Mouse (Mus musculus): Measurements from ENCODE around the gene Gm49776.

DNA sequence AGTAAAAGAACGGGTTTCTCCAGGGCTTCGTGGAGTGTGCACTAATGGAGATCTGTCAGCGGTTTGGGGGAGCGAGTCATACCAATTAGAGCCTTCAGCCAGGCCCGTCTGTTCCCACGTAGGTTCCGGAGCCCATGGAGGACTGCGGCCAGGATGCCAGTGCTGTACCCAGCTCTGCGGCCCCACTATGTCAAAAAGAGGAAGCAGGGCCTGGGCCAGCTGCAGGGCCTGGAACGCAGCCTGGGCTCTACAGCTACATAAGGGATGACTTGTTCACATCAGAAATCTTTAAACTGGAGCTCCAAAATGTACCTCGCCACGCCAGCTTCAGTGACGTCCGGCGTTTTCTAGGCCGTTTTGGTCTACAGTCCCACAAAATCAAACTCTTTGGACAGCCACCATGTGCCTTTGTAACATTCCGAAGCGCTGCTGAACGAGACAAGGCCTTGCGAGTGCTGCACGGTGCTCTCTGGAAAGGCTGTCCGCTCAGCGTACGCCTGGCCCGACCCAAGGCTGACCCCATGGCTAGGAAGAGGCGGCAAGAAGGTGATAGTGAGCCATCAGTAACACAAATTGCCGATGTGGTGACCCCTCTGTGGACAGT lies 8.7 kb downstream of the Gm49776 start:
- TF ChIP-seq GATA1 (IDR thresholded peaks at IDR 0.05; ENCODE audit: borderline replicate concordance, low read length) (no peak), CTCF (IDR thresholded peaks at IDR 0.05; ENCODE audit: low read depth, low read length) (no peak), GATA2 (IDR thresholded peaks at IDR 0.05; ENCODE audit: borderline replicate concordance, low read depth, low read length) (no peak), TAL1 (conservative IDR thresholded peaks at IDR 0.05; ENCODE audit: low read depth, low read length) (no peak)

Data from G1E (cell line).